Mouse (Mus musculus) liver, embryonic 14 days (tissue): ENCODE results near the gene Inpp1. TPM values are rescaled to one million over a fixed set of nuclear protein-coding genes. Genes with fewer than 3 reads are reported as not detected.

Experiments
- polyA plus RNA-seq: library from polyadenylated mRNA; depleted of rRNA; stranded (reverse); fragments of >200 nt; gene quantifications from 2 replicates; pipeline ENCODE4 v1.2.3, GENCODE M21; 2012; rRNA removed

Gene Inpp1
- 1.5 and 1.7 TPM in 2 replicates for polyA plus RNA-seq

GRCm38 (mm10) chr1:52816910-52817812 is at the start of gene Inpp1:
Gene Inpp1 (minus strand): TSS chr1:52817688.

GRCm38 (mm10) chr1:52844782-52845665 is 27.5 kb upstream of the Inpp1 start, which contains the start of gene Hibch:
Gene Hibch (plus strand): TSS chr1:52844929.

Other genes with a start within 250 kb of the Inpp1 start
- gene Nemp2, start 187.0 kb downstream of the Inpp1 start, polyA plus RNA-seq = 2.5 and 3.0 TPM in 2 replicates
- gene Mfsd6, start 90.2 kb downstream of the Inpp1 start, polyA plus RNA-seq = 0.45 and 0.49 TPM in 2 replicates
- gene Hibch, start 27.2 kb upstream of the Inpp1 start, polyA plus RNA-seq = 11.8 and 13.8 TPM in 2 replicates
- gene 1700019D03Rik, start 202.5 kb upstream of the Inpp1 start, polyA plus RNA-seq = 2.1 and 2.2 TPM in 2 replicates
- 0.01 and 0.09 TPM in 2 replicates for gene Mstn, start 244.0 kb upstream of the Inpp1 start, polyA plus RNA-seq